Mouse (Mus musculus) left cerebral cortex, adult 9 months (tissue): Measurements from ENCODE around the gene Bax.

Source experiments
- DNase-seq, 2 experiments: peaks; one replicate each; pipeline ENCODE4 v3.0.0; 2022; ENCODE audit warnings: low spot score in 2 of 2

Gene Bax

DNA sequence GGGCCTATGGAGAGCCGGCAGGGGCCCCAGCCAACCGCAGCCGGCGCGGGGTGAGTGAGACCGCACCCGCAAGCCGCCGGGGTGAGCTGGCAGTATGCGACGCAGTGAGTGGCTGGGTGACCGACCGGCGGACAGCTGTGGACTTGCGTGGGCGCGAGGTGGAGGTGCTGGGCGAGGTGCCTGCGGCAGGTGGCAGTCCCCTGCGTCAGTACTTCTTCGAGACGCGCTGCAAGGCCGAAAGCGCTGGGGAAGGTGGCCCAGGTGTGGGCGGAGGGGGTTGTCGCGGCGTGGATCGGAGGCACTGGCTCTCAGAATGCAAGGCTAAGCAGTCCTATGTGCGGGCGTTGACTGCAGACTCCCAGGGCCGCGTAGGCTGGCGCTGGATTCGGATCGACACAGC, 51.1 kb downstream of the Bax start:
- peak in 1 of 2 experiments; percentile 38 for DNase-seq

- no peak for DNase-seq
These were observed 51.9 kb downstream of the Bax start for GRCm38 (mm10) chr7:45414740-45415224.

DNA sequence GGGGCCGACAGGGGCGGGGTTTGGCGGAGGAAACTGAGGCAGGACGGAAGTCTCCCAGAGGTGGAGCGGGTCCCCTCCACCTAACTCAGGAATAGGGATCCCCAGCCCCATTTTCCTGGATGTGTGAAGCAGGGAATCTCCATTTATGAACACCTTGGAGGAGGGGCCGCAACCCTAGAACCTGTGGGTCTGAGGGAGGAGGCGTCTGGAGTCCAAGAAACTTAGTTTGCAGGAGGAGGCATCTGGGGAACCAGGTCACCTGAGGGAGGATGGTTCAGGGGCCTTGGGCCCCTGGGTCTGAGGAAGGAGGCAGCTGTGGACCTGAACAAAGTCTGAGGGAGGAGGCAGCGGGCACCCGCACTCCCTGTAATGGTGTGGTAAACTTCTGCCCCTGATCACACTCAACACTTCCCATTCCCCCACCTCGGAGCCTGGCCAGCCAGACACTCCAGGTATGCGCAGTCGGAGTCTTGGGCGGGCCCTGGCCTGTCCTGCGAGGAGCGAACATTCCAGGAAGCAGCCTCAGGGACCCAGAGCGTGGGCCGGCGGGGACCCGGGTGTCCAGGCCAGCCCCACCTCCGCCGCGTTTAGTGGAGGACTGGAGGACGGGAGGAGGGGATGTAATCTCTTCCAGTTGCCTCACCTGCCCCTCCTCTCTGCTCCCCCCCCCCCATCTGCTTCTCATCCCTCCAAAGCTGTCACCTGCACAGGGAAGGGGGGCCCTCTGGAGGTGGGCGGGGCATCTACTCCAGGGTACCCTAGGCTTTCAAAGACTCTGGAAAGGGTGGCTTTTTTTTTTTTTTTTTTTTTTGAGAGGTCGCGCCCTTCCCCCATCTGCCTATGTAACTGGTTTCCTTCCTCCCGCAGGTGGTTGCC, 52.6 kb downstream of the Bax start:
- DNase-seq, result no peak

GRCm38 (mm10) chr7:45413113-45413863, 53.4 kb downstream of the Bax start, which contains the start of gene Ntf5:
Ntf5 (plus strand) TSS chr7:45413695.
- no peak for DNase-seq

- DNase-seq, result no peak
These were observed 54.3 kb downstream of the Bax start for GRCm38 (mm10) chr7:45412421-45412820.
